7 mouse cellular contexts compared by ENCODE assay signal in the genomic region with DNA sequence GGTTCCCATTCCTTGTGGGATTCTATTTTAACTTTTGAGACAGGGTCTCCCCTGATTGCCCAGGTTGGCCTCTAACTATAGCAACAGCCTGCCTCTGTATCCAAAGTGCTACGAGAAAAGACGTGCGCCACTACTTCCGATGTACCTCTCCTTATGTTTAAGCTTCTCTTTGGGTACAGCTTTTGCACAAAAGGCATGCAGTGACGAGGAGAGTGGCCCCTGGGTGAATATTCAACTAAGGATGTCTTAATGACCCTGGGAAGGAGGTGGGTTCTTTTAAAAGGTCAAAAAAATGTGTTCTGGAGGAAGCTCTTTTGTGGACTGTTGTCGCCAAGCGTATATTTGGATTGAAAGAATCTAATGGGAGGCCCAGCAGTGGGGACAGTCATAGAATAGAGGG. TPM values are rescaled to one million over a fixed set of nuclear protein-coding genes. Genes with fewer than 3 reads are reported as not detected.
DNase-seq lines count a peak whose midpoint lies in the region; ATAC-seq and TF ChIP-seq lines count a peak whose summit lies in the region.

No protein-coding gene starts in this region.

- H3K4me1 ChIP-seq in testis, adult 2 months (ENCODE audit: control insufficient read depth, insufficient read depth, low read length): peaks cover 19% of the 10 kb centered on the region
- peaks cover 24% of the 10 kb centered on the region for H3K4me1 ChIP-seq in forebrain, embryonic 13.5 days
- peaks cover 32% of the 10 kb centered on the region for H3K4me1 ChIP-seq in neural tube, embryonic 13.5 days (replicated peaks)

- intact Hi-C loops in left cerebral cortex, postnatal 10 days (cut with DNase I): loop anchor here (5.0 kb wide), 2 partner anchors 39 to 46 kb away; partner anchors contain the start of gene Ptma

- TF ChIP-seq POLR2A in testis, adult 2 months (IDR thresholded peaks at IDR 0.05; ENCODE audit: control insufficient read depth, low read depth, low read length): no peak

- DNase-seq in testis, postnatal 14 days (ENCODE audit: low spot score): no peak
- peak; percentile 51 for DNase-seq in kidney, postnatal 10 days
- DNase-seq in left cerebral cortex, postnatal 10 days (ENCODE audit: extremely low spot score in 1 of 2, low spot score in 2 of 2): no peak
- no peak for DNase-seq in left cerebral cortex, adult 9 months (ENCODE audit: low spot score in 2 of 2)

- H3K27me3 ChIP-seq in testis, adult 2 months (ENCODE audit: control insufficient read depth, insufficient read depth, low read length): no peaks in the 10 kb centered on the region
- no peaks in the 10 kb centered on the region for H3K27me3 ChIP-seq in forebrain, embryonic 13.5 days
- H3K27me3 ChIP-seq in neural tube, embryonic 13.5 days: no peaks in the 10 kb centered on the region

- peak overlapping the region; percentile 100 for H3K27ac ChIP-seq in testis, adult 2 months (ENCODE audit: control insufficient read depth, insufficient read depth, low read depth, low read length)
- H3K27ac ChIP-seq in forebrain, embryonic 13.5 days: peak overlapping the region; percentile 99
- H3K27ac ChIP-seq in neural tube, embryonic 13.5 days (replicated peaks): peak overlapping the region; percentile 99

- H3K36me3 ChIP-seq in testis, adult 2 months (ENCODE audit: control insufficient read depth, insufficient read depth, low read length): no peaks in the 10 kb centered on the region
- no peaks in the 10 kb centered on the region for H3K36me3 ChIP-seq in forebrain, embryonic 13.5 days (ENCODE audit: poor library complexity, severe bottlenecking)
- H3K36me3 ChIP-seq in neural tube, embryonic 13.5 days: no peaks in the 10 kb centered on the region

- peak overlapping the region; percentile 77 for H3K4me2 ChIP-seq in forebrain, embryonic 13.5 days
- peak overlapping the region; percentile 74 for H3K4me2 ChIP-seq in neural tube, embryonic 13.5 days

- H3K4me3 ChIP-seq in testis, adult 2 months (ENCODE audit: control insufficient read depth, low read depth, low read length): peak overlapping the region; percentile 98
- H3K4me3 ChIP-seq in forebrain, embryonic 13.5 days: peak overlapping the region; percentile 60
- peak overlapping the region; percentile 66 for H3K4me3 ChIP-seq in neural tube, embryonic 13.5 days

- WGBS in forebrain, embryonic 13.5 days: 47% methylated on average over 7 of the region's 7 CpGs
- WGBS in neural tube, embryonic 13.5 days: 35% methylated on average over 7 of the region's 7 CpGs

- ATAC-seq in forebrain, embryonic 13.5 days: no peak
- ATAC-seq in neural tube, embryonic 13.5 days (ENCODE audit: low read depth): no peak

- peak overlapping the region; percentile 95 for H3K9ac ChIP-seq in forebrain, embryonic 13.5 days
- H3K9ac ChIP-seq in neural tube, embryonic 13.5 days: peak overlapping the region; percentile 98

- no peak for TF ChIP-seq CTCF in testis, adult 2 months (IDR thresholded peaks at IDR 0.05; ENCODE audit: control insufficient read depth, insufficient read depth, insufficient replicate concordance, low read depth, low read length)

- no peaks in the 10 kb centered on the region for H3K9me3 ChIP-seq in forebrain, embryonic 13.5 days (replicated peaks)
- H3K9me3 ChIP-seq in neural tube, embryonic 13.5 days: no peaks in the 10 kb centered on the region

RNA-seq across cellular contexts. Expression of gene Ptma, which starts 38.2 kb away (rescaled TPM):
- polyA plus RNA-seq in testis, adult 2 months (2012; rRNA removed): 126 and 135 TPM in 2 replicates
- 2,754 and 3,239 TPM in 2 replicates for polyA plus RNA-seq in forebrain, embryonic 13.5 days (2015; fragmentation: Nextera tagmentation; extraction: Ambion mirVana)
- 2,347 and 2,536 TPM in 2 replicates for polyA plus RNA-seq in neural tube, embryonic 13.5 days (2015; fragmentation: Nextera tagmentation; extraction: Ambion mirVana)
- 100 to 1,000 TPM; 438 to 477 TPM for total RNA-seq in left cerebral cortex, postnatal 10 days (2021)

Comparison
In these comparisons a context has a peak if more than half of its experiments do, and no peak if none do; other contexts are left out.
1. RNA of gene Ptma, which starts 38.2 kb away (polyA plus RNA-seq): 2,754 to 3,239 TPM in forebrain, embryonic 13.5 days and 2,347 to 2,536 TPM in neural tube, embryonic 13.5 days; 126 to 135 TPM in testis, adult 2 months; every median in the first group is over 10 times any median in the second.
2. Peak in every context shown above with its lines, with median percentiles within 50 percentile points of each other: H3K27ac ChIP-seq and H3K4me3 ChIP-seq.